Mouse (Mus musculus) pancreas, adult 10 weeks (tissue): Measurements from ENCODE around the gene Ahsa2. TPM values are rescaled to one million over a fixed set of nuclear protein-coding genes. Genes with fewer than 3 reads are reported as not detected.

Experiments
- polyA plus RNA-seq: library from polyadenylated mRNA; stranded (reverse); fragments of 350-450 nt; fragmentation: Illumina TruSeq; extraction: RNeasy Lipid Tissue Mini Kit (QIAGEN cat#74804); gene quantifications from one replicate; pipeline ENCODE4 v1.2.3, GENCODE M21; 2015; ENCODE audit warnings: low read depth, low replicate concordance; ENCODE audit not compliant: insufficient read depth

The Ahsa2 gene
- 10.3 TPM for polyA plus RNA-seq

GRCm38 (mm10) chr11:23497718-23498509, at the start of gene Ahsa2:
Gene Ahsa2, minus strand, starts transcription at chr11:23498030.

DNA sequence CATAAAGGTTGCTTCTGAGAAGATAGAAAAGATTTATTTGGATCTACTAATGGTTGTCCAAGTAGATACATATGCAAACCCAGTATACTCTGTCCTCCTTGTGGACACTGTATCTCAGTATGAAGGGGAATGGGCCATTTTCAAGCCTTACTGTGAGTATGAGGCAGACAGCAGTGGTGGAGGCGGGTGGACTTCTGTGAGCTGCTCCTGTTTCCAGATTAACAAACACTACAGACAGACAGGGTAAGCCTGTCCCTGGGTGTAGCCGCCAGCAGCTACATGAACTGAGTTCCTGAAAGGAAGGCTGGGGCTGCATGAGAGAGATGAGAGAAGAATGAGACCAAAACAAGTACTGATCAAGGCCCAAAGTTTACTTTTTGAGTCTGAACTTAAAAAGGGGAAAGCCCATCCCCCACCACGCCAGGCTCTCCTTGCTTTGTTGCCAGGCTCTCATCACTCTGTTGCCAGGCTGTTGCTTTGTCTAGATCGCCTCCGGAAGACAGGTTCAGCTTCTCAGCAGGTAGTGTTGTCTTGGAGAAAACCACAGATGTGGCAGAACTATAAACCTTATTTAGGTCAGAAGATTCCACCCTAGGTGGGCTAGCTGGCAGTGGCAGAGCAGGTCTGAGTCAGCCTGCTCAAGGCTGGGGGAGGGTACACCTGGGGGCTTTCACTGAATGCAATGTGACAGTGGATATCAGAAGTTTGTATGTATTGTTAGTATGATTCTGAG, 22.8 kb upstream of the Ahsa2 start, which contains the start of gene 1700093K21Rik:
Gene 1700093K21Rik, minus strand, starts transcription at position 683 of the 733 bp plus-strand sequence.

Other genes with a start within 250 kb of the Ahsa2 start
- gene Xpo1, start 242.0 kb downstream of the Ahsa2 start, polyA plus RNA-seq = 9.9 TPM
- 8.6 TPM for gene Usp34, start 191.1 kb downstream of the Ahsa2 start, polyA plus RNA-seq
- 1.6 TPM for gene 1700093K21Rik, start 23.1 kb upstream of the Ahsa2 start, polyA plus RNA-seq
- 2.3 TPM for gene 0610010F05Rik, start 135.6 kb upstream of the Ahsa2 start, polyA plus RNA-seq
- 2.2 TPM for gene Pus10, start 167.6 kb upstream of the Ahsa2 start, polyA plus RNA-seq
- 3.9 TPM for gene Pex13, start 167.9 kb upstream of the Ahsa2 start, polyA plus RNA-seq